Mouse (Mus musculus) ES-Bruce4 (cell line): ENCODE results near the gene Wnt10b. TPM values are rescaled to one million over a fixed set of nuclear protein-coding genes. Genes with fewer than 3 reads are reported as not detected.
A peak's percentile ranks its signal among the peaks of the same experiment; 100 is the strongest.

Experiments
- H3K27ac ChIP-seq: 2 replicates; pipeline ENCODE4 v1.5.1; 2012; ENCODE audit warnings: low read length, inconsistent platforms; ENCODE audit not compliant: insufficient read depth
- H3K27me3 ChIP-seq: 2 replicates; pipeline ENCODE4 v1.6.1; 2012; ENCODE audit warnings: mild to moderate bottlenecking, low read length, inconsistent platforms; ENCODE audit not compliant: control insufficient read depth, poor library complexity, insufficient read depth, severe bottlenecking
- H3K36me3 ChIP-seq: 2 replicates; pipeline ENCODE4 v1.6.1; 2012; ENCODE audit warnings: inconsistent platforms, mild to moderate bottlenecking, low read length, moderate library complexity; ENCODE audit not compliant: control insufficient read depth, poor library complexity, insufficient read depth, severe bottlenecking
- H3K4me1 ChIP-seq: one replicate; pipeline ENCODE4 v1.8.1; 2011; ENCODE audit warnings: low read length; ENCODE audit not compliant: control insufficient read depth, insufficient read depth
- H3K4me3 ChIP-seq: 2 replicates; pipeline ENCODE4 v1.5.1; 2011; ENCODE audit warnings: low read depth, mild to moderate bottlenecking, low read length
- H3K9ac ChIP-seq: 2 replicates; pipeline ENCODE4 v1.6.1; 2012; ENCODE audit warnings: low read depth, mild to moderate bottlenecking, inconsistent platforms; ENCODE audit not compliant: poor library complexity, severe bottlenecking
- H3K9me3 ChIP-seq: replicated peaks from 2 replicates; pipeline ENCODE4 v1.6.1; 2012; ENCODE audit warnings: mild to moderate bottlenecking, low read length, inconsistent platforms; ENCODE audit not compliant: control insufficient read depth, poor library complexity, insufficient read depth, severe bottlenecking
- CTCF ChIP-seq: IDR thresholded peaks from one replicate; pipeline ENCODE4 v1.8.1; 2011; ENCODE audit warnings: low read depth, low read length
- EP300 ChIP-seq: IDR thresholded peaks from 2 replicates; pipeline ENCODE4 v1.6.1; 2011; ENCODE audit warnings: low read depth, low read length; ENCODE audit not compliant: insufficient read depth
- POLR2A ChIP-seq: IDR thresholded peaks from one replicate; pipeline ENCODE4 v1.8.1; 2011; ENCODE audit warnings: low read length; ENCODE audit not compliant: insufficient read depth
- polyA plus RNA-seq: library from polyadenylated mRNA; stranded (reverse); fragments of >200 nt; gene quantifications from 2 replicates; pipeline ENCODE4 v1.2.4, GENCODE M21; 2011; ENCODE audit warnings: low read depth; ENCODE audit not compliant: missing spikeins, insufficient read depth, insufficient read length

Gene Wnt10b
- polyA plus RNA-seq, 1 experiment = 1.8 TPM

DNA sequence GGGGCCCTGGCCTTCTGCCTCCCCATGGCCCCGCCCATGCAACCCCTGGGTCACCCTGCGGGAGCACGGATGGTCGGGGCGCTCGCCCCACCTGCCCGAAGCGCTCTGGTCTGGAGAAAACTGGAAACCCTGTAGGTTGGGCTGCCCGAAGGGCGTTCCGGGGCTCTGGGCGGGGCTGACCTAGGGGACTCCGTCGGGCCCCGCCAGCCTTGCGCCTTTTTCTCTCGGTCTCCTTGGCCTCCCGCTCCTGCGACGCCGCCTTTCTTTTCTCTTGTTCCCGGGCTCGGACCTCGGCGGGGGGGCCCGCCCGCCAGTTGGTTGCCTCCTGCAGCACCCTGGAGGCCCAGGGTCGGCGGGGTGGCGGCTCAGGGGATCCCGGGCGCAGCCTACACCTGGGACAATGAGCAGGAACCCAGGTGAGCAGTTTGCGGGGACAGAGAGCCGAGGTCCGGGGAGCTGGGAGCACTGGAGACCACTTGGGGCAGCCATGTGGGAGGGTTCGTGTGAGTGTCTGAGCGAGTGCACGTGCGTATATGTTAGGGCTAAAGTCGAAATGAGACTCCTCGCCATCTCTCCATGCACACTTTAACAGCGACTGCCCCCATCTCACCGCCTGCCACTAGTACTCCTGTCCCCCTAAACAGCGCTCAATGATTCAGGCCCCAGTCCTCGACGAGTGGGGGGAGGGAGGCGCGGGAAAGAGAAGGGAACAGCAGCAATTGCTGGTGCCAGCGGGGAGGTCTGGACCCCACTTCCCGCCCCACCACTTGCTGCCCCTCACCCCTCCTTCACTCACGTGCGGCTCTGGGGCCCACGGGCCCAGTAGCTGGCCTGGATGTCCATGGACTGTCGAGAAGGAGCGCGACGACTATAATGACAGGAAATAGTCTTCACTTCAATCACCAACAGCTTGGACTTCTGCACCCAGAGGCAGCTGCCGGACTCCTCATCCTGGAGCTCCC lies 29.1 kb upstream of the Wnt10b start:
- H3K27ac ChIP-seq = no peak overlapping the region

GRCm38 (mm10) chr15:98806071-98806808 lies 28.3 kb upstream of the Wnt10b start:
- H3K27me3 ChIP-seq = peaks cover 11% of the 10 kb centered on the region; the same call in 1 of the 2 replicates
- no peak overlapping the region for H3K27ac ChIP-seq
- H3K4me3 ChIP-seq = peak overlapping the region; percentile 42
- TF ChIP-seq CTCF (no peak), EP300 (no peak), POLR2A (no peak)
- peak overlapping the region; percentile 43 for H3K9ac ChIP-seq
- H3K36me3 ChIP-seq = no peaks in the 10 kb centered on the region
- no peaks in the 10 kb centered on the region for H3K9me3 ChIP-seq
- H3K4me1 ChIP-seq = no peaks in the 10 kb centered on the region

More for the DNA sequence above, 29.1 kb upstream of the Wnt10b start:
- Histone ChIP-seq H3K9me3 (no peaks in the 10 kb centered on the region), H3K36me3 (no peaks in the 10 kb centered on the region), H3K9ac (peak overlapping the region; percentile 43; the same call in 1 of the 2 replicates), H3K27me3 (peaks cover 11% of the 10 kb centered on the region; the same call in 1 of the 2 replicates), H3K4me1 (no peaks in the 10 kb centered on the region), H3K4me3 (peak overlapping the region; percentile 37)
- TF ChIP-seq CTCF = no peak
- no peak for TF ChIP-seq POLR2A
- no peak for TF ChIP-seq EP300

DNA sequence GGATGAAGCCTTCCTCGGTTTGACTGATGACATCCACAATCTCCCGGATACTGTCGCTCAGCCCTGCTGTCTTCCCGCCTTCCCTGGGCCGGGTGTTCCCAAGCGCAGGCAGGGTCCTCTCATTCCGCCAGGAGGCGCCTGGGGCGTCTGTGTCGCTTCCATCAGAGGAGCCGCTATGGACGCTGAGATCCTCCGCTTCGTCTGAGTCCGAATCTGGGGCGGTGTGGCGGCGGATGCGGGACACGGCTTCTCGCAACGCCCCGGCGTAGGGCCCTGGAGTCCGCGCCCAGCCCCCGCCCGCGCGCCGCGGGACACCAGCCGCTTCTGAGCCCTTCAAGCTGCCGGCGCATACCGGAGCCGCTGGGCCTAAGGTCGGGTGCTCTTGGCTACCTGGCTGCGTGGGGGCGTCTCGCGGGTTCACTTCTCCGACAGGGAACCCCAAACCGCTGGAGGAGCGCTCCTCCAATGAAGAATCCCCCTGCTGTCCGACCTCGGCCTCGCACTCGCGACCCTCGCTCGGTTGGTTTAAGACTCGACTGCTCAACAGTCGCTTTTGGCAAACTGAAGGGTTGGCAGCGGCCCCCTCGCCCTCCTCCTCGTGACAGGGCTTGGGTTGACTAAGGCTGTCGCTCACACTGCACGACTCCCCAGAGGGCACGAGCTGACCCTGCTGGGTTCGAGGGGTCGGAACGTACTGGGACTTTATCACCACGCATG lies 27.5 kb upstream of the Wnt10b start:
- Histone ChIP-seq H3K36me3 (no peaks in the 10 kb centered on the region), H3K4me1 (no peaks in the 10 kb centered on the region), H3K9me3 (no peaks in the 10 kb centered on the region), H3K27ac (no peak overlapping the region), H3K9ac (peak overlapping the region; percentile 43), H3K4me3 (peak overlapping the region; percentile 42), H3K27me3 (peaks cover 11% of the 10 kb centered on the region; the same call in 1 of the 2 replicates)
- TF ChIP-seq CTCF (peak; percentile 37), EP300 (no peak), POLR2A (no peak)

- no peak overlapping the region for H3K27ac ChIP-seq
- peak; percentile 92 for TF ChIP-seq CTCF
- TF ChIP-seq EP300 = no peak
- no peaks in the 10 kb centered on the region for H3K9me3 ChIP-seq
- H3K27me3 ChIP-seq = peaks cover 11% of the 10 kb centered on the region; the same call in 1 of the 2 replicates
- H3K4me3 ChIP-seq = no peak overlapping the region
- no peak overlapping the region for H3K9ac ChIP-seq
- H3K36me3 ChIP-seq = no peaks in the 10 kb centered on the region
- H3K4me1 ChIP-seq = no peaks in the 10 kb centered on the region
Measured at GRCm38 (mm10) chr15:98804054-98804453, 26.1 kb upstream of the Wnt10b start.

GRCm38 (mm10) chr15:98802926-98803325 lies 25.0 kb upstream of the Wnt10b start:
- Histone ChIP-seq H3K27me3 (peaks cover 13% of the 10 kb centered on the region), H3K4me1 (no peaks in the 10 kb centered on the region), H3K9ac (no peak overlapping the region), H3K4me3 (no peak overlapping the region), H3K9me3 (no peaks in the 10 kb centered on the region), H3K27ac (no peak overlapping the region), H3K36me3 (no peaks in the 10 kb centered on the region)
- TF ChIP-seq POLR2A (no peak), EP300 (no peak), CTCF (no peak)
